Mouse (Mus musculus) testis, adult 2 months (tissue): ENCODE results near the gene 1700016C15Rik.

ENCODE experiments used
- CTCF ChIP-seq: fragments of 200-500 bp; IDR thresholded peaks from 2 replicates; pipeline ENCODE4 v1.5.1; 2012; ENCODE audit warnings: low read depth, mild to moderate bottlenecking, inconsistent platforms, low read length, moderate library complexity; ENCODE audit not compliant: control insufficient read depth, insufficient read depth, insufficient replicate concordance
- POLR2A ChIP-seq: fragments of 200-500 bp; IDR thresholded peaks from 2 replicates; pipeline ENCODE4 v1.6.1; 2012; ENCODE audit warnings: low read depth, mild to moderate bottlenecking, inconsistent platforms, low read length, moderate library complexity; ENCODE audit not compliant: control insufficient read depth

GRCm38 (mm10) chr1:177716448-177716847 lies 13.2 kb upstream of the 1700016C15Rik start:
- no peak for TF ChIP-seq CTCF
- TF ChIP-seq POLR2A = no peak
